Mouse (Mus musculus) embryonic facial prominence, embryonic 10.5 days (tissue): ENCODE measurements around the gene Dab1. TPM values are rescaled to one million over a fixed set of nuclear protein-coding genes. Genes with fewer than 3 reads are reported as not detected.

Experiments used
- DNase-seq: peaks from one replicate; pipeline ENCODE4 v3.0.0-alpha.2; 2017; ENCODE audit warnings: low spot score
- H3K27ac ChIP-seq: fragments of 300-500 bp; sonication (generic); replicated peaks from 2 replicates; pipeline ENCODE4 v1.5.1; 2016; ENCODE audit warnings: mild to moderate bottlenecking
- H3K27me3 ChIP-seq: fragments of 300-500 bp; sonication (generic); replicated peaks from 2 replicates; pipeline ENCODE4 v1.6.1; 2016; ENCODE audit warnings: low read depth, mild to moderate bottlenecking; ENCODE audit not compliant: poor library complexity, severe bottlenecking
- H3K36me3 ChIP-seq: fragments of 300-500 bp; sonication (generic); replicated peaks from 2 replicates; pipeline ENCODE4 v1.6.1; 2016; ENCODE audit warnings: mild to moderate bottlenecking, moderate library complexity
- H3K4me1 ChIP-seq: fragments of 300-500 bp; sonication (generic); 2 replicates; pipeline ENCODE4 v1.6.1; 2016
- H3K4me3 ChIP-seq: fragments of 300-500 bp; sonication (generic); 2 replicates; pipeline ENCODE4 v1.5.1; 2016; ENCODE audit warnings: mild to moderate bottlenecking, moderate library complexity
- H3K9me3 ChIP-seq: fragments of 300-500 bp; sonication (generic); 2 replicates; pipeline ENCODE4 v1.6.1; 2016; ENCODE audit warnings: mild to moderate bottlenecking
- WGBS: fragments of 180-500 bp; shearing (Covaris S2); methylation state at CpG from one replicate; pipeline ENCODE4 v1.1.7; 2016; 5-methylcytosine and 5-hydroxymethylcytosine counted together
- polyA plus RNA-seq: library from polyadenylated mRNA; unstranded; fragments of >200 nt; fragmentation: Nextera tagmentation; extraction: Ambion mirVana; gene quantifications from 2 replicates; pipeline ENCODE4 v1.2.1, GENCODE M21; 2016

Dab1 gene
- polyA plus RNA-seq, 1 experiment from 2014 or later = 15.6 TPM

- H3K36me3 ChIP-seq = no peaks in the 10 kb centered on the region
- no peaks in the 10 kb centered on the region for H3K4me1 ChIP-seq
- H3K4me3 ChIP-seq = no peak overlapping the region
- no peak for DNase-seq
- H3K27me3 ChIP-seq = no peaks in the 10 kb centered on the region
- no peaks in the 10 kb centered on the region for H3K9me3 ChIP-seq
- H3K27ac ChIP-seq = no peak overlapping the region
These were observed 416.9 kb downstream of the Dab1 start for GRCm38 (mm10) chr4:104036091-104036490.

DNA sequence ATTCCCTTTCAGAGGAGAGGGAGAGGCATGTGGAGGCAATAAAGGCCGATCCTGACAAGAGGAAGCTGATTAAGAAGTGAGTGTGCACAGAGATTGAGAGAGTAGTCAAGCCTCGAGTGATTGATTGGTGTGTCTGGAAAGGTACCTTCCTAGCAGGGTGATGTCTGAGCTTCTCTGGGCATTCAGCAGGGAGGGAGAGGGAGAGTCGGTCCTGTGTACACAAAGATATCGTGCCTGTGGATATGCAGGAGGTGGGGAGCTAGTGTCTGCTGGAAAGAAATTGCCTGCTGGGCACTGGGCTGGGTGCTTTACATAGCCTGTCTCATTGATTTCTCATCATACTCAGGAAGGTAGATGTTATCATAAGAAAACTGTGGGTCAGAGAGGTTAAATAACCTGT, 420.4 kb downstream of the Dab1 start:
- H3K4me1 ChIP-seq = no peaks in the 10 kb centered on the region; the same call in 1 of the 2 replicates
- H3K27ac ChIP-seq = no peak overlapping the region
- no peaks in the 10 kb centered on the region for H3K36me3 ChIP-seq
- H3K27me3 ChIP-seq = no peaks in the 10 kb centered on the region
- H3K4me3 ChIP-seq = no peak overlapping the region
- no peaks in the 10 kb centered on the region for H3K9me3 ChIP-seq
- 66% methylated on average over 4 of the region's 4 CpGs for WGBS
- DNase-seq = no peak

DNA sequence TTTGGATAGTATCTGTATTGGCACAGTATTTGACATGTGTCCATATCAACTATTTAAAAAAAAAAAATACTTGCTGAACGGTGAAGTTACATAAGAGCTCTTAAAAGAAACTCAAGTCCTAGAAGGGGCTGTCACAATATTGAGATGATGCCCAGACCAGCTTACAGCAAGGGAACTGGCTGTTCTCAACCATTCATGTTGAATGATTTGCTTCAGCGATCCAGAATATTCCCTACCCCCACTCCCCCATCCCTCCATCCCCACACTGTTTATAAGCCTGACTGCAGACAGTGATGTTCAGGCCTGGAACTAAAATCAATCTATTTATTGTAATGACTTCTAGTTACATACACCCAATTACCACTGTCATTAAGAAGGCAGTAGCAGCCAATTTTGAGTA, 424.3 kb downstream of the Dab1 start:
- no peaks in the 10 kb centered on the region; the same call in 1 of the 2 replicates for H3K4me1 ChIP-seq
- DNase-seq = no peak
- no peaks in the 10 kb centered on the region for H3K36me3 ChIP-seq
- H3K4me3 ChIP-seq = no peak overlapping the region
- H3K27ac ChIP-seq = no peak overlapping the region
- WGBS = 85% methylated on average over 2 of the region's 2 CpGs
- H3K27me3 ChIP-seq = no peaks in the 10 kb centered on the region
- H3K9me3 ChIP-seq = no peaks in the 10 kb centered on the region

DNA sequence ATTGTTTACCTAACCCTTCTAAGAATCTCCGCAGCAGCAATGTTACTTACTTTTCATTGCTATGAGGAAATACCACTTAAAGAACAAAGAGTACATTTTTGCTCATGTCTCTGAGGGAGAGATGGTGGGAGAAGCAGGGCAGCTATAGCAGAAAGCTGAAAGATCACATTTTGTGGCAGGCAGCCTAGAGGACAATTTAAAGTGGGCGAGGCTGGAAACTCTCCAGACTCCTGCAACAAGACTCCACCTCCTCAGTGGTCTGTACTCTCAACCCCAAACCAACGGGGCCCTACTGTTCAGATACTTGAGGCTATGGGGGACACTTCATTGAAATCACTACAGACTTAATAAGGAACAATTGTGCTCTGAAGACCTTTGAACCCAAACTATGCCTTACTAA, 425.5 kb downstream of the Dab1 start:
- Histone ChIP-seq H3K27ac (no peak overlapping the region), H3K9me3 (no peaks in the 10 kb centered on the region), H3K27me3 (no peaks in the 10 kb centered on the region), H3K4me3 (no peak overlapping the region), H3K36me3 (no peaks in the 10 kb centered on the region), H3K4me1 (no peaks in the 10 kb centered on the region; the same call in 1 of the 2 replicates)
- DNase-seq = no peak
- WGBS = 48% methylated on average over 3 of the region's 3 CpGs

DNA sequence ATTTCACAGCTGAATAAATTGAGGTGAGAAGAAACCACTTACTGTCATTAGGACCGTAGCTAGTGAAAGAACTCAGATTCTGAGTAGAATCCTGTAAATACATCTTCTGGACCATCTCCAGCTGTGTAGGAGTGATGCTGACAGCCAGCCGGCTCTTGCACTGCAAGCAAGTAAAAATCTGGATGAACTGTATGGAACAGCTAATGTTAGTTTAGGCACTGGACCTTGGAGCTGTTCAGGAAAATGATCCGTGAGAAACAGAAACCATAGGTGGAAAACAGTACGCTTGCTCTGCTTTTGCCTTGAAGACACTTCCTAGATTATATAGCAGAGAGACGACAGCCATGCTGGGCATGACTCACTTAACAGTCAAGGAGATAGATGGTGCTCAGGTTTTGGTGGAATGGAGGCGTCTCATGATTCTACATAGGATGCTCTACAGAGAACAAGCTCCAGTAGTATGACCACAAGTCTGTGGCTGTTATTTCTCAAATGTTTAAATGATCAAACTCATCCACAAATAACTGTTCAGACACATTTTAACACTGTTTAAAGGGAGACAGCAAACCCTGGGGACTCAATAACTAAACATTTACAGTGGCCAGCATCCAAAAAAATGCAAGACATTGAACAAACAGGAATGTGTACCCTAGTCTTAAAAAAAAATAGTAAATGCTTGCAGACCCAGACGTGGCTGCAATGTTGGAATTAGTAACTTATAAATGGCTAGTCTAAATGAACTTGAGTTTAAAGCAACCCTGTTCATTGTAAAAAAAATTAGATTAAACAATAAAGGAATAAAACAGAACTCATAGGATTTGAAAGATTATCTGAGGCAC, 429.0 kb downstream of the Dab1 start:
- H3K27ac ChIP-seq = no peak overlapping the region
- DNase-seq = no peak
- 78% methylated on average over 7 of the region's 7 CpGs for WGBS
- H3K9me3 ChIP-seq = no peaks in the 10 kb centered on the region
- H3K36me3 ChIP-seq = no peaks in the 10 kb centered on the region
- H3K4me3 ChIP-seq = no peak overlapping the region
- H3K27me3 ChIP-seq = no peaks in the 10 kb centered on the region
- no peaks in the 10 kb centered on the region; the same call in 1 of the 2 replicates for H3K4me1 ChIP-seq

DNA sequence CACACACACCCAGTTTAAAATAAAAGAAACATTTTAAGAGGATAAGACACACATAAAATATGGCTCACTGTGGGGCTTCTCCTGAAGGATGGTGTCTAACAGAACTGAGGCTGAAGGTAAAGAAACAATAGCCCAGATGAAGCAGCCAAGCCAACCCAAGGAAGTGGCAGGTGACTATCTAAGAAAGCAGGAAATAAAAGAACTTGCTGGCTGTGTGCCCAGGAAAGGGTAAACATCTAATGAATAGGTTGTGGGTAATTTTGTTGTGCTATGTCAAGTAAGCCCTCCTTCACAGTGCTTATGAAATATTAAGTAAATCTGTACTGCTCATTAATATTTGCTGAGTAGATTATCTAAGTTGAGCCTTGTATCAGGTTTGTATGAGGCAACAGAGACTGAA, 438.0 kb downstream of the Dab1 start:
- Histone ChIP-seq H3K27ac (no peak overlapping the region), H3K27me3 (no peaks in the 10 kb centered on the region), H3K9me3 (no peaks in the 10 kb centered on the region), H3K4me3 (no peak overlapping the region), H3K4me1 (0 out of 2 replicates have a peak, but pooled peaks cover 4% of the 10 kb centered on the region), H3K36me3 (no peaks in the 10 kb centered on the region)
- no peak for DNase-seq

- Histone ChIP-seq H3K27ac (no peak overlapping the region), H3K4me1 (0 out of 2 replicates have a peak, but pooled peaks cover 4% of the 10 kb centered on the region), H3K9me3 (no peaks in the 10 kb centered on the region), H3K4me3 (no peak overlapping the region), H3K36me3 (no peaks in the 10 kb centered on the region), H3K27me3 (no peaks in the 10 kb centered on the region)
- no peak for DNase-seq
- 69% methylated on average over 4 of the region's 4 CpGs for WGBS
These were observed 440.4 kb downstream of the Dab1 start for GRCm38 (mm10) chr4:104059569-104059968.

DNA sequence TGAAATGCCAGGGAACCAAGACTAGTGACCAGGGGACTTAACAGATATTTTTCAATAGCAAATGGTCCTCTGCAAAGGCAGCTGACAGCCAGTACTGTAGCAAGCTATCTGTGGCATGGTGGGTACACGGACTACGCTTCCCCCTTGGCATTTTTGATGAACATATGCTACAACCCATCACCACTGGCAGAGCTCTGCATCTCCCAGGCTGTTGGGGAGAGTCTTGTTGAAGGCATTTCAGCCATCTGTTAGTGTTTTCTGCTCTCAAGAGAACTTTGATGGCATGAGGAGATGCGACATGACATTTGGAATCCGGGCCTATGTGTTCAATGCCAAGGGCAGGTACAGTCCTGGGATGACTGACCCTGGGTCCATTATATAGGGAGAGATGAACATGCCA, 443.2 kb downstream of the Dab1 start:
- 87% methylated on average over 4 of the region's 4 CpGs for WGBS
- no peaks in the 10 kb centered on the region for H3K9me3 ChIP-seq

DNA sequence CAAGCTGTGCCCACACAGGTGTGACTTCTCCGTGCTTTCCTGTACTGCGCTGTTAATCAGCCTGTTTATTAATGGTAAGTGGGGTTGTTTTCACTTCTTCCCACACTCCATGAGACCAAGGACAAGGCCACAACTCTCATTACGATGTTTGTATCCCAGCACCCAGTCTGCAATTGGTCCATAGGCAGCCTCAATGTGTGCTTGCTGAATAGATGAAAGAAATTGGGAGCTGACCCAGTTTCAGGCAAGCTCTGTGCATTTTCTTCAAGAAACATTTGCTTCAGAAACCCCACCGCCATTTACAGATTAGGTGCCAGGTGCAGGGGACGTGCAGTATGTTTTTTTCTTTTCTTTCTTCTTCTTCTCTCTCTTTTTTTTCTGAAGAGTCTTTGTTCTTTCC, 447.7 kb downstream of the Dab1 start:
- no peak overlapping the region for H3K27ac ChIP-seq
- WGBS = 84% methylated on average over 5 of the region's 5 CpGs

More for the DNA sequence above, 443.2 kb downstream of the Dab1 start:
- Histone ChIP-seq H3K4me1 (0 out of 2 replicates have a peak, but pooled peaks cover 4% of the 10 kb centered on the region), H3K36me3 (no peaks in the 10 kb centered on the region), H3K27me3 (0 out of 2 replicates have a peak, but pooled peaks cover 3% of the 10 kb centered on the region), H3K27ac (no peak overlapping the region), H3K4me3 (no peak overlapping the region)
- no peak for DNase-seq

GRCm38 (mm10) chr4:104067748-104068147, 448.6 kb downstream of the Dab1 start:
- H3K4me3 ChIP-seq = no peak overlapping the region
- no peak overlapping the region for H3K27ac ChIP-seq
- H3K27me3 ChIP-seq = 0 out of 2 replicates have a peak, but pooled peaks cover 3% of the 10 kb centered on the region
- 44% methylated on average over 3 of the region's 3 CpGs for WGBS
- H3K36me3 ChIP-seq = no peaks in the 10 kb centered on the region
- H3K4me1 ChIP-seq = 0 out of 2 replicates have a peak, but pooled peaks cover 3% of the 10 kb centered on the region
- no peaks in the 10 kb centered on the region for H3K9me3 ChIP-seq
- no peak for DNase-seq

More for the DNA sequence above, 447.7 kb downstream of the Dab1 start:
- Histone ChIP-seq H3K4me1 (0 out of 2 replicates have a peak, but pooled peaks cover 3% of the 10 kb centered on the region), H3K36me3 (no peaks in the 10 kb centered on the region), H3K27me3 (0 out of 2 replicates have a peak, but pooled peaks cover 3% of the 10 kb centered on the region), H3K4me3 (no peak overlapping the region), H3K9me3 (no peaks in the 10 kb centered on the region)
- no peak for DNase-seq

GRCm38 (mm10) chr4:104071296-104071695, 452.1 kb downstream of the Dab1 start:
- Histone ChIP-seq H3K4me3 (no peak overlapping the region), H3K4me1 (0 out of 2 replicates have a peak, but pooled peaks cover 3% of the 10 kb centered on the region), H3K9me3 (no peaks in the 10 kb centered on the region), H3K36me3 (no peaks in the 10 kb centered on the region), H3K27me3 (0 out of 2 replicates have a peak, but pooled peaks cover 3% of the 10 kb centered on the region), H3K27ac (no peak overlapping the region)
- 77% methylated on average over 10 of the region's 10 CpGs for WGBS
- DNase-seq = no peak

DNA sequence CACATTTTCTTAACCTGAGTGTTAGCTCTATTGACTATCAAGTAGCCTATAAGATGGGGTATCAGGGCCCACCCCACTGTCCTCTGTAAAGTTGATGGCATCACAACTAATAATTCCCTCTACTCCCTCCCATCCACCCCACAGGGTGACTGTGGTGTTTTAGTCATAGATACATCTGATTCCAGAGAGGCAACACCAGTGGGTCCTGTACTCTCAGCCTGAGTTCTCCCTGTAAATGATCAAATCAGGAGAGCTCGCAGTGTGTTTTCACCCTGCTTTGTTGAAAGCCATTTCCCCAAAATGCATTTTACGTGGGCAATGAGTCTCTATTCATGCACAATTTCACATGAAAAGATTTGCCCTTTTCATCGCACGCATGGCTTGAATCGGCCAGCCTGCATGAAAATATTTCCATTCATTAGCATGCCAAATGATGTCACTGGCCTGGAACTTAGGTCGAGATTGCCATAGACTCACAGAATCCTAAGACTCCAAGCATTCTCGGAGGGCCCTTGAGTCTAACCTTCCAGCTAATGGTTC, 454.8 kb downstream of the Dab1 start:
- no peak overlapping the region for H3K4me3 ChIP-seq
- no peak overlapping the region for H3K27ac ChIP-seq
- 0 out of 2 replicates have a peak, but pooled peaks cover 3% of the 10 kb centered on the region for H3K4me1 ChIP-seq
- H3K9me3 ChIP-seq = no peaks in the 10 kb centered on the region
- H3K36me3 ChIP-seq = no peaks in the 10 kb centered on the region
- no peak for DNase-seq
- no peaks in the 10 kb centered on the region for H3K27me3 ChIP-seq
- 73% methylated on average over 7 of the region's 7 CpGs for WGBS

- H3K9me3 ChIP-seq = no peaks in the 10 kb centered on the region
- no peak overlapping the region for H3K27ac ChIP-seq
- H3K4me3 ChIP-seq = no peak overlapping the region
- no peaks in the 10 kb centered on the region for H3K36me3 ChIP-seq
- H3K4me1 ChIP-seq = no peaks in the 10 kb centered on the region
- 94% methylated on average over 1 of the region's 1 CpGs for WGBS
- no peak for DNase-seq
- no peaks in the 10 kb centered on the region for H3K27me3 ChIP-seq
These were observed 458.6 kb downstream of the Dab1 start for GRCm38 (mm10) chr4:104077771-104078170.
